Mouse (Mus musculus) CH12.LX (cell line): Measurements from ENCODE around the gene Clint1. TPM values are rescaled to one million over a fixed set of nuclear protein-coding genes. Genes with fewer than 3 reads are reported as not detected.

Experiments used
- DNase-seq: peaks from one replicate; pipeline ENCODE4 v3.0.0-alpha.2; 2013; ENCODE audit errors: extremely low read depth
- H3K27ac ChIP-seq: 2 replicates; pipeline ENCODE4 v1.5.1; 2012; ENCODE audit warnings: low read depth, mild to moderate bottlenecking, control low read depth, moderate library complexity; ENCODE audit not compliant: insufficient read depth
- H3K27me3 ChIP-seq: replicated peaks from 2 replicates; pipeline ENCODE3; 2012; ENCODE audit warnings: inconsistent platforms
- H3K36me3 ChIP-seq, 2 experiments: replicated peaks in 1 of 2; 2 replicates each; pipeline versions ENCODE3 to v1.6.1; 2012; ENCODE audit warnings: inconsistent platforms in 1 of 2, low read length in 1 of 2, mild to moderate bottlenecking in 1 of 2, mixed read lengths in 1 of 2, moderate library complexity in 1 of 2; ENCODE audit not compliant: control insufficient read depth in 1 of 2, insufficient read depth in 1 of 2
- H3K4me1 ChIP-seq, 2 experiments: 2 replicates each; pipeline ENCODE4 v1.6.1; 2012; ENCODE audit warnings: inconsistent platforms in 1 of 2, moderate library complexity in 1 of 2; ENCODE audit not compliant: insufficient read depth in 2 of 2, control insufficient read depth in 1 of 2
- H3K4me2 ChIP-seq: 2 replicates; pipeline ENCODE4 v1.6.1; 2012; ENCODE audit warnings: low read depth, mild to moderate bottlenecking, control low read depth; ENCODE audit not compliant: poor library complexity, insufficient read depth, severe bottlenecking
- H3K4me3 ChIP-seq, 3 experiments: fragments of 150-350 bp in 1 of 3; sonication (generic) in 1 of 3; replicated peaks in 1 of 3; 2 replicates each; pipeline versions ENCODE3 to v1.5.1; 2011 to 2012; ENCODE audit warnings: low read depth in 2 of 3, low read length in 2 of 3, mild to moderate bottlenecking in 2 of 3, moderate library complexity in 2 of 3, control low read depth in 1 of 3, improper control_type of control experiment in 1 of 3, inconsistent platforms in 1 of 3, mixed read lengths in 1 of 3; ENCODE audit not compliant: poor library complexity in 1 of 3
- H3K79me2 ChIP-seq: replicated peaks from 2 replicates; pipeline ENCODE4 v1.6.1; 2012; ENCODE audit warnings: mild to moderate bottlenecking, moderate library complexity; ENCODE audit not compliant: control insufficient read depth, poor library complexity, insufficient read depth, severe bottlenecking; ENCODE audit errors: extremely low read depth
- H3K9ac ChIP-seq: 2 replicates; pipeline ENCODE4 v1.6.1; 2012; ENCODE audit warnings: low read depth, mild to moderate bottlenecking, control low read depth, moderate library complexity; ENCODE audit not compliant: insufficient read depth
- H3K9me3 ChIP-seq: replicated peaks from 2 replicates; pipeline ENCODE3; 2012; ENCODE audit warnings: low read length, inconsistent platforms, mixed read lengths
- CHD1 ChIP-seq: IDR thresholded peaks from 2 replicates; pipeline ENCODE4 v1.6.1; 2012; ENCODE audit warnings: low read depth, low read length, improper control_type of control experiment, inconsistent platforms
- CTCF ChIP-seq, 2 experiments: IDR thresholded peaks in 1 of 2; conservative IDR thresholded peaks in 1 of 2; 2 replicates each; pipeline ENCODE4 v1.5.1; 2011 to 2012; ENCODE audit warnings: low read depth in 2 of 2, low read length in 2 of 2, improper control_type of control experiment in 1 of 2, inconsistent platforms in 1 of 2, mild to moderate bottlenecking in 1 of 2, moderate library complexity in 1 of 2
- E2F4 ChIP-seq: IDR thresholded peaks from 2 replicates; pipeline ENCODE4 v1.6.1; 2011; ENCODE audit warnings: low read depth, low read length, improper control_type of control experiment; ENCODE audit not compliant: insufficient replicate concordance
- ELF1 ChIP-seq: IDR thresholded peaks from 2 replicates; pipeline ENCODE4 v1.6.1; 2014; ENCODE audit warnings: low read depth, mild to moderate bottlenecking, inconsistent platforms, low read length, improper control_type of control experiment
- EP300 ChIP-seq: IDR thresholded peaks from 2 replicates; pipeline ENCODE4 v1.6.1; 2011; ENCODE audit warnings: low read length, improper control_type of control experiment
- ETS1 ChIP-seq: conservative IDR thresholded peaks from 2 replicates; pipeline ENCODE4 v1.6.1; 2012; ENCODE audit warnings: low read depth, mild to moderate bottlenecking, inconsistent platforms, low read length, improper control_type of control experiment, moderate library complexity
- GABPA ChIP-seq: IDR thresholded peaks from 2 replicates; pipeline ENCODE4 v1.6.1; 2012; ENCODE audit warnings: low read depth, low read length, improper control_type of control experiment, inconsistent platforms; ENCODE audit not compliant: insufficient replicate concordance
- HCFC1 ChIP-seq: IDR thresholded peaks from 2 replicates; pipeline ENCODE4 v1.6.1; 2012; ENCODE audit warnings: low read depth, mild to moderate bottlenecking, inconsistent platforms, low read length, improper control_type of control experiment
- IRF4 ChIP-seq: IDR thresholded peaks from 2 replicates; pipeline ENCODE4 v1.6.1; 2014; ENCODE audit warnings: low read depth, mild to moderate bottlenecking, inconsistent platforms, low read length, improper control_type of control experiment
- JUN ChIP-seq: IDR thresholded peaks from 2 replicates; pipeline ENCODE4 v1.6.1; 2011; ENCODE audit warnings: low read depth, mild to moderate bottlenecking, low read length, improper control_type of control experiment, moderate library complexity; ENCODE audit not compliant: insufficient read depth
- MAFK ChIP-seq: IDR thresholded peaks from 2 replicates; pipeline ENCODE4 v1.6.1; 2011; ENCODE audit warnings: low read length, improper control_type of control experiment; ENCODE audit not compliant: insufficient replicate concordance
- MYC ChIP-seq: IDR thresholded peaks from 2 replicates; pipeline ENCODE4 v1.6.1; 2011; ENCODE audit warnings: low read depth, mild to moderate bottlenecking, improper control_type of control experiment, low read length
- NELFE ChIP-seq: IDR thresholded peaks from 2 replicates; pipeline ENCODE4 v1.6.1; 2011; ENCODE audit warnings: low read depth, low read length, improper control_type of control experiment
- NRF1 ChIP-seq: IDR thresholded peaks from 2 replicates; pipeline ENCODE4 v1.6.1; 2014; ENCODE audit warnings: low read depth, mild to moderate bottlenecking, inconsistent platforms, low read length, improper control_type of control experiment, moderate library complexity
- PAX5 ChIP-seq: IDR thresholded peaks from 2 replicates; pipeline ENCODE4 v1.6.1; 2012; ENCODE audit warnings: low read length, inconsistent platforms, mixed read lengths
- POLR2AphosphoS2 ChIP-seq: IDR thresholded peaks from 2 replicates; pipeline ENCODE4 v1.6.1; 2011; ENCODE audit warnings: low read depth, low read length, improper control_type of control experiment
- RAD21 ChIP-seq: IDR thresholded peaks from 2 replicates; pipeline ENCODE4 v1.6.1; 2011; ENCODE audit warnings: low read depth, mild to moderate bottlenecking, low read length, improper control_type of control experiment, moderate library complexity
- RCOR1 ChIP-seq: conservative IDR thresholded peaks from 2 replicates; pipeline ENCODE4 v1.6.1; 2012; ENCODE audit warnings: low read depth, mild to moderate bottlenecking, inconsistent platforms, low read length, improper control_type of control experiment
- SMC3 ChIP-seq: IDR thresholded peaks from 2 replicates; pipeline ENCODE4 v1.6.1; 2011; ENCODE audit warnings: low read depth, low read length, improper control_type of control experiment
- TCF12 ChIP-seq: IDR thresholded peaks from 2 replicates; pipeline ENCODE4 v1.6.1; 2014; ENCODE audit warnings: low read depth, mild to moderate bottlenecking, inconsistent platforms, low read length, improper control_type of control experiment
- USF2 ChIP-seq: conservative IDR thresholded peaks from 2 replicates; pipeline ENCODE4 v1.6.1; 2011; ENCODE audit warnings: low read depth, low read length, improper control_type of control experiment
- ZC3H11A ChIP-seq: IDR thresholded peaks from 2 replicates; pipeline ENCODE4 v1.6.1; 2012; ENCODE audit warnings: low read depth, mild to moderate bottlenecking, inconsistent platforms, low read length, improper control_type of control experiment
- ZMIZ1 ChIP-seq: IDR thresholded peaks from 2 replicates; pipeline ENCODE4 v1.6.1; 2012; ENCODE audit warnings: low read depth, mild to moderate bottlenecking, inconsistent platforms, low read length, improper control_type of control experiment
- ZNF384 ChIP-seq: IDR thresholded peaks from 2 replicates; pipeline ENCODE4 v1.6.1; 2012; ENCODE audit warnings: low read depth, low read length, improper control_type of control experiment, inconsistent platforms
- dilution Hi-C: fragments of 300-500 bp; cut with MboI; formaldehyde crosslinking; loops from 2 replicates; pipeline ENCODE4 v1.14.3; 2020; ENCODE audit warnings: low sequenced_read_pairs; ENCODE audit not compliant: extremely low pct_unique_long_range_greater_than_20kb, extremely low pct_ligation_motif_present
- in situ Hi-C: fragments of 300-500 bp; cut with MboI; formaldehyde crosslinking; loops from 3 replicates; pipeline ENCODE4 v1.14.3; 2019; ENCODE audit warnings: low sequenced_read_pairs, low pct_ligation_motif_present, low pct_unique_long_range_greater_than_20kb, mixed read lengths
- polyA plus RNA-seq: library from polyadenylated mRNA; unstranded; fragments of >175 nt; gene quantifications from 2 replicates; pipeline ENCODE4 v1.2.1, GENCODE M21; 2012; ENCODE audit warnings: low read depth; ENCODE audit not compliant: insufficient read length
- total RNA-seq, 2 experiments: library from RNA; depleted of rRNA; stranded (reverse); fragments of 300-350 nt in 1 of 2; fragments of >200 nt in 1 of 2; gene quantifications; 2 replicates each; pipeline ENCODE4 v1.2.3; 2012 to 2014

Clint1 gene
- total and polyA plus RNA-seq, 3 experiments, result 54.1 to 137 (median 98.5) TPM

GRCm38 (mm10) chr11:45855407-45856148, 3.7 kb downstream of the Clint1 start:
- no peaks in the 10 kb centered on the region for H3K27me3 ChIP-seq
- TF ChIP-seq ETS1, result no peak
- no peak for TF ChIP-seq GABPA
- no peak for TF ChIP-seq CTCF (conservative IDR thresholded peaks at IDR 0.05 in 1 of 2, IDR thresholded peaks at IDR 0.05 in 1 of 2; ENCODE audit: low read depth in 2 of 2, low read length in 2 of 2)
- no peak for TF ChIP-seq IRF4
- TF ChIP-seq CHD1, result no peak
- TF ChIP-seq, all 38 proteins: peak for 0
- Histone ChIP-seq H3K9ac (no peak overlapping the region), H3K27ac (no peak overlapping the region), H3K4me2 (no peak overlapping the region), H3K79me2 (peaks cover 71% of the 10 kb centered on the region), H3K9me3 (no peaks in the 10 kb centered on the region), H3K4me3 (no peak overlapping the region), H3K4me1 (peaks cover 7 to 53% of the 10 kb centered on the region in 2 experiments), H3K36me3 (peaks cover 23 to 68% of the 10 kb centered on the region in 2 experiments)
- in situ Hi-C loops, result no loop called here
- no peak for DNase-seq
- dilution Hi-C loops, result no loop called here

DNA sequence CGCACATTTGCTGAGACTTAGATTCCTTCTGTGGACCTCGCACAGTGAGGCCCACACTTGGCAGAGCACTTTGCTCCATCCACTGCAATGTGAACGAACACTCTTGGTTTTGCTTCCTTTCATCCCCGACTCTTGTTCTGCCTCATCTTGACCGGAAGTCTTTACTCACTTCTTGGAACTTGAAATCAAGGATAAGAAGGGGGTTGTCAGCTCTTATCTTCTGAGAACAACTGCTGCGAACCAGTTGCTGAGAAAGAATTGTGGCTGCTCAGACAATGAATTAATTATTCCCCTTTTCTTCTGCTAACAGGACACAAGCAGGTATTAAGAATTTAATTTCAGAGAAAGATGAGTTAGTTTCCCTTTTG, 4.3 kb downstream of the Clint1 start:
- no peak for DNase-seq
- dilution Hi-C loops, result no loop called here
- Histone ChIP-seq H3K36me3 (peaks cover 28 to 74% of the 10 kb centered on the region in 2 experiments), H3K79me2 (peaks cover 77% of the 10 kb centered on the region), H3K4me2 (no peak overlapping the region), H3K27ac (no peak overlapping the region), H3K9ac (no peak overlapping the region), H3K4me1 (peaks cover 7 to 52% of the 10 kb centered on the region in 2 experiments), H3K9me3 (no peaks in the 10 kb centered on the region), H3K27me3 (no peaks in the 10 kb centered on the region), H3K4me3 (no peak overlapping the region)
- in situ Hi-C loops, result no loop called here
- TF ChIP-seq RCOR1 (no peak), HCFC1 (no peak), ZNF384 (no peak)

GRCm38 (mm10) chr11:45861334-45861733, 9.5 kb downstream of the Clint1 start:
- in situ Hi-C loops (no loop called here), dilution Hi-C loops (no loop called here)
- H3K27ac ChIP-seq, result no peak overlapping the region
- H3K79me2 ChIP-seq, result peaks cover 68% of the 10 kb centered on the region
- no peak for DNase-seq
- H3K36me3 ChIP-seq, result peaks cover 15 to 85% of the 10 kb centered on the region in 2 experiments
- no peaks in the 10 kb centered on the region for H3K9me3 ChIP-seq
- no peak overlapping the region for H3K4me2 ChIP-seq
- H3K4me3 ChIP-seq, result no peak overlapping the region
- H3K27me3 ChIP-seq, result no peaks in the 10 kb centered on the region
- no peak overlapping the region for H3K9ac ChIP-seq
- TF ChIP-seq E2F4 (no peak), EP300 (no peak), ELF1 (no peak), ZMIZ1 (no peak), RAD21 (no peak), USF2 (no peak), NRF1 (no peak), MYC (no peak), SMC3 (no peak), TCF12 (no peak), MAFK (no peak), POLR2AphosphoS2 (no peak), ZC3H11A (no peak), IRF4 (no peak), PAX5 (no peak), JUN (no peak), NELFE (no peak)
- H3K4me1 ChIP-seq, result peaks cover 2 to 20% of the 10 kb centered on the region in 2 experiments; a peak in 3 of 4 replicates
